Mouse (Mus musculus) C2C12 (cell line): ENCODE measurements around the gene Olfr172.

Experiments
- CEBPB ChIP-seq: IDR thresholded peaks from one replicate; pipeline ENCODE4 v1.6.1; 2011; ENCODE audit warnings: low read depth, mild to moderate bottlenecking, control low read depth, moderate library complexity
- CTCF ChIP-seq: IDR thresholded peaks from one replicate; pipeline ENCODE4 v1.5.1; 2011; ENCODE audit not compliant: control insufficient read depth, insufficient read depth, insufficient read length
- FOSL1 ChIP-seq: IDR thresholded peaks from one replicate; pipeline ENCODE4 v1.8.0; 2011; ENCODE audit warnings: mild to moderate bottlenecking, low read length; ENCODE audit not compliant: poor library complexity, insufficient read depth, severe bottlenecking
- MAX ChIP-seq: IDR thresholded peaks from one replicate; pipeline ENCODE4 v1.6.1; 2011; ENCODE audit warnings: mild to moderate bottlenecking, control low read depth
- MYOD1 ChIP-seq: IDR thresholded peaks from one replicate; pipeline ENCODE4 v1.6.1; 2011; ENCODE audit warnings: low read depth; ENCODE audit not compliant: control insufficient read depth, insufficient read length
- MYOG ChIP-seq: IDR thresholded peaks from one replicate; pipeline ENCODE4 v1.6.1; 2011; ENCODE audit not compliant: control insufficient read depth, insufficient read length; ENCODE audit errors: extremely low read depth
- USF1 ChIP-seq: IDR thresholded peaks from one replicate; pipeline ENCODE4 v1.6.1; 2011; ENCODE audit warnings: low read depth, mild to moderate bottlenecking, control low read depth, moderate library complexity

- TF ChIP-seq CTCF (no peak), MYOD1 (no peak), FOSL1 (no peak), MAX (no peak), USF1 (no peak), MYOG (no peak), CEBPB (no peak)
Measured at GRCm38 (mm10) chr16:58763076-58763475, at the start of gene Olfr172.
